In genomic region chr8:81731332-81731731, GRCm38 (mm10) we compare ENCODE assay signal across 22 mouse cellular contexts.
DNase-seq lines count a peak whose midpoint lies in the region; ATAC-seq and TF ChIP-seq lines count a peak whose summit lies in the region.
"Had no signal": no experiment of that assay in that cellular context is flagged by ENCODE, and none has a peak within 500 bp of the region (broad histone marks: within the 10 kb centered on the region; RNA-seq: fewer than 3 reads in every experiment).

No protein-coding gene starts in this region.

- H3K9ac ChIP-seq in liver, adult 2 months (ENCODE audit: low read depth, low read length), result no peak overlapping the region
- no peak overlapping the region for H3K9ac ChIP-seq in liver, embryonic 11.5 days (ENCODE audit: low read depth, low read length)
- H3K9ac ChIP-seq in lung, embryonic 14.5 days, result no peak overlapping the region
- no peak overlapping the region for H3K9ac ChIP-seq in MEL (ENCODE audit: control insufficient read depth, low read depth, low read length, poor library complexity, severe bottlenecking)

- no peak overlapping the region for H3K4me3 ChIP-seq in liver, adult 2 months (ENCODE audit: insufficient read depth, low read depth, low read length)
- no peak overlapping the region for H3K4me3 ChIP-seq in liver, embryonic 11.5 days (ENCODE audit: low read depth, low read length)
- no peak overlapping the region for H3K4me3 ChIP-seq in lung, embryonic 14.5 days (ENCODE audit: low read depth, low read length)
- no peak overlapping the region for H3K4me3 ChIP-seq in MEL (ENCODE audit: control insufficient read depth in 1 of 2, insufficient read depth in 1 of 2, low read depth in 2 of 2, low read length in 2 of 2)

- peak; percentile 5 for DNase-seq in liver, adult 2 months (ENCODE audit: extremely low read depth, low read depth, low spot score)
- no peak for DNase-seq in liver, embryonic 11.5 days (ENCODE audit: low spot score)
- DNase-seq in lung, embryonic 14.5 days, result peak; percentile 8
- no peak for DNase-seq in lung, postnatal 10 days
- DNase-seq in MEL (ENCODE audit: low read depth, low spot score), result peak; percentile 58
- no peak for DNase-seq in layer of hippocampus, adult 8-10 months (ENCODE audit: low spot score in 2 of 2)
- DNase-seq: adrenal gland, adult 2 months; adrenal gland, adult 8-10 months; adrenal gland, postnatal 10 days; adrenal gland, postnatal 14 days; adrenal gland, postnatal 25 days; adrenal gland, postnatal 36 days; B cell, adult 2 months; cerebellum, adult 11 months; cerebellum, adult 11-12 months; cerebellum, adult 18-20 months; cerebellum, adult 2 months had no signal

- peak; percentile 49 to 56; a peak in 3 of 4 replicates for TF ChIP-seq EP300 in MEL (IDR thresholded peaks at IDR 0.05; ENCODE audit: low read depth in 1 of 2, low read length in 2 of 2)

- ATAC-seq in liver, embryonic 11.5 days (replicated peaks; ENCODE audit: low FRiP score), result no peak
- ATAC-seq in lung, embryonic 14.5 days (ENCODE audit: insufficient read depth), result no peak
- ATAC-seq: activated CD4-positive, CD25-positive, alpha-beta regulatory T cell, adult 4 months; CD4-positive, CD25-positive, alpha-beta regulatory T cell, adult 4 months; Patski had no signal

- no peak for TF ChIP-seq POLR2A in liver, adult 2 months (IDR thresholded peaks at IDR 0.05; ENCODE audit: extremely low read depth, insufficient read depth, low read length)
- no peak for TF ChIP-seq POLR2A in MEL (IDR thresholded peaks at IDR 0.05; ENCODE audit: control insufficient read depth in 1 of 2, insufficient read depth in 1 of 2, low read depth in 1 of 2, low read length in 2 of 2, poor library complexity in 1 of 2)

- TF ChIP-seq CTCF in liver, adult 2 months (IDR thresholded peaks at IDR 0.05; ENCODE audit: low read depth, low read length), result no peak
- TF ChIP-seq CTCF in lung, embryonic 14.5 days (IDR thresholded peaks at IDR 0.05; ENCODE audit: low read depth), result no peak
- no peak for TF ChIP-seq CTCF in MEL (IDR thresholded peaks at IDR 0.05 in 2 of 3, conservative IDR thresholded peaks at IDR 0.05 in 1 of 3; ENCODE audit: control insufficient read depth in 1 of 3, insufficient read depth in 1 of 3, low read depth in 2 of 3, low read length in 3 of 3, poor library complexity in 1 of 3, severe bottlenecking in 1 of 3)

- no peaks in the 10 kb centered on the region for H3K36me3 ChIP-seq in liver, adult 2 months (ENCODE audit: control insufficient read depth, insufficient read depth, low read length)
- no peaks in the 10 kb centered on the region for H3K36me3 ChIP-seq in liver, embryonic 11.5 days (ENCODE audit: control insufficient read depth, insufficient read depth, low read length)
- no peaks in the 10 kb centered on the region for H3K36me3 ChIP-seq in lung, embryonic 14.5 days (ENCODE audit: insufficient read depth)
- peaks cover 0 to 20% of the 10 kb centered on the region in 2 experiments; a peak in 2 of 4 replicates for H3K36me3 ChIP-seq in MEL (ENCODE audit: control insufficient read depth in 1 of 2, insufficient read depth in 2 of 2, low read length in 2 of 2)
- H3K36me3 ChIP-seq: G1E had no signal

- H3K4me2 ChIP-seq in liver, embryonic 11.5 days, result no peak overlapping the region
- H3K4me2 ChIP-seq in lung, embryonic 14.5 days, result no peak overlapping the region

- H3K27ac ChIP-seq in liver, adult 2 months (replicated peaks; ENCODE audit: insufficient read depth, low read depth, low read length), result no peak overlapping the region
- H3K27ac ChIP-seq in liver, embryonic 11.5 days (ENCODE audit: low read depth, low read length), result no peak overlapping the region
- no peak overlapping the region for H3K27ac ChIP-seq in lung, embryonic 14.5 days (ENCODE audit: low read depth)
- no peak overlapping the region for H3K27ac ChIP-seq in MEL (ENCODE audit: control insufficient read depth, low read depth, low read length)

- no peak for TF ChIP-seq RAD21 in MEL (IDR thresholded peaks at IDR 0.05; ENCODE audit: low read depth, low read length)

- no peaks in the 10 kb centered on the region; the same call in 1 of the 2 replicates for H3K4me1 ChIP-seq in liver, adult 2 months (ENCODE audit: control insufficient read depth, insufficient read depth, low read length)
- H3K4me1 ChIP-seq in liver, embryonic 11.5 days (replicated peaks; ENCODE audit: control insufficient read depth, insufficient read depth, low read length), result no peaks in the 10 kb centered on the region
- no peaks in the 10 kb centered on the region for H3K4me1 ChIP-seq in lung, embryonic 14.5 days (ENCODE audit: insufficient read depth)
- H3K4me1 ChIP-seq in MEL (ENCODE audit: control insufficient read depth in 1 of 2, insufficient read depth in 2 of 2, low read length in 2 of 2), result peaks cover 5 to 17% of the 10 kb centered on the region in 2 experiments

- no peaks in the 10 kb centered on the region for H3K9me3 ChIP-seq in liver, embryonic 11.5 days (ENCODE audit: control insufficient read depth, low read length)
- no peaks in the 10 kb centered on the region for H3K9me3 ChIP-seq in lung, embryonic 14.5 days (ENCODE audit: low read depth, low read length)
- H3K9me3 ChIP-seq in MEL (replicated peaks; ENCODE audit: insufficient read depth, low read length), result no peaks in the 10 kb centered on the region
- H3K9me3 ChIP-seq: G1E had no signal

- no peaks in the 10 kb centered on the region for H3K79me2 ChIP-seq in liver, adult 2 months (ENCODE audit: control insufficient read depth, insufficient read depth, low read length)
- no peaks in the 10 kb centered on the region for H3K79me2 ChIP-seq in MEL (ENCODE audit: control insufficient read depth, insufficient read depth, low read length, poor library complexity)

- no peaks in the 10 kb centered on the region for H3K27me3 ChIP-seq in liver, adult 2 months (ENCODE audit: control insufficient read depth, insufficient read depth, low read length)
- H3K27me3 ChIP-seq in liver, embryonic 11.5 days (replicated peaks; ENCODE audit: control insufficient read depth, insufficient read depth, low read length), result no peaks in the 10 kb centered on the region
- no peaks in the 10 kb centered on the region for H3K27me3 ChIP-seq in lung, embryonic 14.5 days (ENCODE audit: insufficient read depth, low read length)
- no peaks in the 10 kb centered on the region for H3K27me3 ChIP-seq in MEL (ENCODE audit: control insufficient read depth in 1 of 2, insufficient read depth in 2 of 2, low read length in 2 of 2)
- H3K27me3 ChIP-seq: CH12.LX, Patski had no signal

TF ChIP-seq in MEL, 35 proteins besides CTCF, POLR2A, EP300 and RAD21 (continues in another document):
- TF ChIP-seq GATA1 (IDR thresholded peaks at IDR 0.05; ENCODE audit: low read depth, low read length) (peak; percentile 71), JUND (IDR thresholded peaks at IDR 0.05; ENCODE audit: low read depth, low read length) (no peak), GABPA (IDR thresholded peaks at IDR 0.05; ENCODE audit: low read depth, low read length) (no peak), SMC3 (IDR thresholded peaks at IDR 0.05; ENCODE audit: low read depth, low read length) (no peak), TBP (IDR thresholded peaks at IDR 0.05; ENCODE audit: low read depth, low read length) (peak; percentile 58; the same call in 1 of the 2 replicates), ZNF384 (IDR thresholded peaks at IDR 0.05; ENCODE audit: low read depth, low read length) (no peak), ELF1 (IDR thresholded peaks at IDR 0.05; ENCODE audit: low read depth, low read length) (0 out of 2 replicates have a peak, but pooled peaks have one; percentile 33), E2F4 (IDR thresholded peaks at IDR 0.05; ENCODE audit: borderline replicate concordance, low read depth, low read length) (no peak), MAFK (IDR thresholded peaks at IDR 0.05; ENCODE audit: borderline replicate concordance, low read depth, low read length) (no peak), CHD1 (IDR thresholded peaks at IDR 0.05; ENCODE audit: low read depth, low read length) (no peak), MEF2A (IDR thresholded peaks at IDR 0.05; ENCODE audit: extremely low read depth, insufficient replicate concordance, low read depth, low read length, poor library complexity, severe bottlenecking) (no peak), NELFE (IDR thresholded peaks at IDR 0.05; ENCODE audit: low read depth, low read length) (no peak), SIN3A (IDR thresholded peaks at IDR 0.05; ENCODE audit: low read length) (peak; percentile 35; the same call in 1 of the 2 replicates), ETS1 (IDR thresholded peaks at IDR 0.05; ENCODE audit: low read depth, low read length) (peak; percentile 81), MYB (IDR thresholded peaks at IDR 0.05; ENCODE audit: low read depth, low read length) (peak; percentile 40; the same call in 1 of the 2 replicates), BHLHE40 (IDR thresholded peaks at IDR 0.05; ENCODE audit: borderline replicate concordance, low read depth, low read length) (no peak), HCFC1 (IDR thresholded peaks at IDR 0.05; ENCODE audit: low read depth, low read length) (no peak), RCOR1 (IDR thresholded peaks at IDR 0.05; ENCODE audit: low read depth, low read length) (peak; percentile 13; the same call in 1 of the 2 replicates), MAZ (IDR thresholded peaks at IDR 0.05; ENCODE audit: low read depth, low read length) (no peak), MAX (IDR thresholded peaks at IDR 0.05; ENCODE audit: low read length) (no peak), UBTF (IDR thresholded peaks at IDR 0.05; ENCODE audit: borderline replicate concordance, insufficient read depth, low read depth, low read length) (no peak), USF2 (IDR thresholded peaks at IDR 0.05; ENCODE audit: borderline replicate concordance in 1 of 2, insufficient read depth in 1 of 2, low read depth in 1 of 2, low read length in 2 of 2) (no peak), CHD2 (IDR thresholded peaks at IDR 0.05; ENCODE audit: low read length) (no peak), POLR2AphosphoS2 (IDR thresholded peaks at IDR 0.05; ENCODE audit: low read length) (no peak), TCF12 (IDR thresholded peaks at IDR 0.05; ENCODE audit: low read depth, low read length) (0 out of 2 replicates have a peak, but pooled peaks have one; percentile 35), MXI1 (IDR thresholded peaks at IDR 0.05; ENCODE audit: low read depth, low read length) (0 out of 2 replicates have a peak, but pooled peaks have one; percentile 30), NRF1 (IDR thresholded peaks at IDR 0.05; ENCODE audit: insufficient read depth, low read depth, low read length, poor library complexity, severe bottlenecking) (no peak), USF1 (IDR thresholded peaks at IDR 0.05; ENCODE audit: low read depth, low read length) (no peak), ZC3H11A (IDR thresholded peaks at IDR 0.05; ENCODE audit: low read depth, low read length) (no peak), KAT2A (conservative IDR thresholded peaks at IDR 0.05; ENCODE audit: low read depth, low read length) (no peak), ZMIZ1 (IDR thresholded peaks at IDR 0.05; ENCODE audit: low read depth, low read length) (peak; percentile 71; the same call in 1 of the 2 replicates)

Comparison
In these comparisons a context has a peak if more than half of its experiments do, and no peak if none do; other contexts are left out.
1. DNase-seq: peak in liver, adult 2 months (single experiment), lung, embryonic 14.5 days (single experiment) and MEL (single experiment); none in liver, embryonic 11.5 days (single experiment), lung, postnatal 10 days (single experiment) and layer of hippocampus, adult 8-10 months (0 of 2).